Mouse (Mus musculus) lung, adult 2 months (tissue): ENCODE results near the gene Shank3.

Experiments
- CTCF ChIP-seq: fragments of 200-500 bp; IDR thresholded peaks from 2 replicates; pipeline ENCODE4 v1.5.1; 2011; ENCODE audit warnings: mild to moderate bottlenecking, low read length, control low read depth; ENCODE audit not compliant: insufficient read depth
- POLR2A ChIP-seq: fragments of 200-500 bp; IDR thresholded peaks from 2 replicates; pipeline ENCODE4 v1.6.1; 2011; ENCODE audit warnings: low read depth, mild to moderate bottlenecking, control low read depth, low read length, borderline replicate concordance; ENCODE audit errors: extremely low read depth

GRCm38 (mm10) chr15:89582494-89582893 lies 83.1 kb downstream of the Shank3 start:
- no peak for TF ChIP-seq CTCF
- no peak for TF ChIP-seq POLR2A
